Mouse (Mus musculus): Measurements from ENCODE around the gene Dgkh. TPM values are rescaled to one million over a fixed set of nuclear protein-coding genes. Genes with fewer than 3 reads are reported as not detected.

The Dgkh gene
- polyA plus RNA-seq (2015; fragmentation: Illumina TruSeq; extraction: RNeasy Lipid Tissue Mini Kit (QIAGEN cat#74804); ENCODE audit: insufficient read depth, low read depth, low replicate concordance): 0.94 TPM

GRCm38 (mm10) chr14:78732617-78733312 is at the start of gene Dgkh:
Dgkh (minus strand) TSS chr14:78732776.

GRCm38 (mm10) chr14:78536281-78537165 is 196.1 kb downstream of the Dgkh start, which contains the start of gene Akap11:
Akap11 (minus strand) TSS chr14:78536808.

Other genes starting within 250 kb of the Dgkh start
- 6.2 TPM for gene Akap11, start 196.0 kb downstream of the Dgkh start, polyA plus RNA-seq (2015; fragmentation: Illumina TruSeq; extraction: RNeasy Lipid Tissue Mini Kit (QIAGEN cat#74804); ENCODE audit: insufficient read depth, low read depth, low replicate concordance)
- gene Vwa8, start 116.3 kb upstream of the Dgkh start, polyA plus RNA-seq (2015; fragmentation: Illumina TruSeq; extraction: RNeasy Lipid Tissue Mini Kit (QIAGEN cat#74804); ENCODE audit: insufficient read depth, low read depth, low replicate concordance): 9.8 TPM

All from pancreas, adult 10 weeks (tissue).